Mouse (Mus musculus) kidney, postnatal 10 days (tissue): Measurements from ENCODE around the gene Bod1.
A peak's percentile ranks its signal among the peaks of the same experiment; 100 is the strongest.

ENCODE experiments used
- DNase-seq: peaks from one replicate; pipeline ENCODE4 v3.0.0; 2021; ENCODE audit warnings: mixed read lengths

Bod1 gene

GRCm38 (mm10) chr11:31671354-31672169, at the start of gene Bod1:
Gene Bod1, minus strand, starts transcription at chr11:31671885.
- DNase-seq, result peak; percentile 96

GRCm38 (mm10) chr11:31719090-31719489, 47.4 kb upstream of the Bod1 start:
- no peak for DNase-seq

- DNase-seq, result peak; percentile 44
Observed at GRCm38 (mm10) chr11:31717926-31718735, 46.4 kb upstream of the Bod1 start.

GRCm38 (mm10) chr11:31713641-31714121, 42.0 kb upstream of the Bod1 start:
- peak; percentile 86 for DNase-seq

- no peak for DNase-seq
Observed at GRCm38 (mm10) chr11:31713116-31713515, 41.4 kb upstream of the Bod1 start.

- DNase-seq, result no peak
Observed at GRCm38 (mm10) chr11:31707771-31708170, 36.1 kb upstream of the Bod1 start.

- peak; percentile 48 for DNase-seq
Observed at GRCm38 (mm10) chr11:31703173-31703572, 31.5 kb upstream of the Bod1 start.

GRCm38 (mm10) chr11:31701901-31702300, 30.2 kb upstream of the Bod1 start:
- peak; percentile 61 for DNase-seq

- DNase-seq, result no peak
Observed at GRCm38 (mm10) chr11:31699502-31699901, 27.8 kb upstream of the Bod1 start.

- DNase-seq, result no peak
Observed at GRCm38 (mm10) chr11:31694801-31695200, 23.1 kb upstream of the Bod1 start.

- DNase-seq, result no peak
Observed at GRCm38 (mm10) chr11:31694109-31694508, 22.4 kb upstream of the Bod1 start.

- DNase-seq, result no peak
Observed at GRCm38 (mm10) chr11:31693322-31693721, 21.6 kb upstream of the Bod1 start.

- DNase-seq, result no peak
Observed at GRCm38 (mm10) chr11:31688956-31689355, 17.3 kb upstream of the Bod1 start.

- peak; percentile 40 for DNase-seq
Observed at GRCm38 (mm10) chr11:31684913-31685567, 13.4 kb upstream of the Bod1 start.

- no peak for DNase-seq
Observed at GRCm38 (mm10) chr11:31684126-31684525, 12.4 kb upstream of the Bod1 start.

GRCm38 (mm10) chr11:31679840-31680381, 8.2 kb upstream of the Bod1 start:
- peak; percentile 53 for DNase-seq

- no peak for DNase-seq
Observed at GRCm38 (mm10) chr11:31677309-31677708, 5.6 kb upstream of the Bod1 start.

GRCm38 (mm10) chr11:31676661-31677252, 5.1 kb upstream of the Bod1 start:
- no peak for DNase-seq

GRCm38 (mm10) chr11:31675430-31675829, 3.7 kb upstream of the Bod1 start:
- peak; percentile 67 for DNase-seq

GRCm38 (mm10) chr11:31672170-31672563, 482 bp upstream of the Bod1 start:
- peak; percentile 33 for DNase-seq

- peak; percentile 47 for DNase-seq
Observed at GRCm38 (mm10) chr11:31670468-31670921, 1.2 kb downstream of the Bod1 start.

GRCm38 (mm10) chr11:31669172-31669869, 2.4 kb downstream of the Bod1 start:
- DNase-seq, result no peak
